Mouse (Mus musculus): Measurements from ENCODE around the gene Slc16a5. TPM values are rescaled to one million over a fixed set of nuclear protein-coding genes. Genes with fewer than 3 reads are reported as not detected.

Slc16a5 gene
- polyA plus RNA-seq, 1 experiment from 2014 or later = 1.9 TPM

- no peaks in the 10 kb centered on the region for H3K9me3 ChIP-seq
- peaks cover 17% of the 10 kb centered on the region for H3K4me1 ChIP-seq
- H3K9ac ChIP-seq = no peak overlapping the region
- 53% methylated on average over 4 of the region's 4 CpGs for WGBS
- H3K36me3 ChIP-seq = peaks cover 39% of the 10 kb centered on the region
- H3K27me3 ChIP-seq = no peaks in the 10 kb centered on the region
- ATAC-seq (ENCODE audit: borderline replicate concordance, extremely low read depth, low FRiP score, low TSS enrichment) = no peak
- no peak overlapping the region for H3K4me2 ChIP-seq
- H3K4me3 ChIP-seq = no peak overlapping the region
- H3K27ac ChIP-seq = no peak overlapping the region
These were observed 29.5 kb upstream of the Slc16a5 start for GRCm38 (mm10) chr11:115432814-115433213.

DNA sequence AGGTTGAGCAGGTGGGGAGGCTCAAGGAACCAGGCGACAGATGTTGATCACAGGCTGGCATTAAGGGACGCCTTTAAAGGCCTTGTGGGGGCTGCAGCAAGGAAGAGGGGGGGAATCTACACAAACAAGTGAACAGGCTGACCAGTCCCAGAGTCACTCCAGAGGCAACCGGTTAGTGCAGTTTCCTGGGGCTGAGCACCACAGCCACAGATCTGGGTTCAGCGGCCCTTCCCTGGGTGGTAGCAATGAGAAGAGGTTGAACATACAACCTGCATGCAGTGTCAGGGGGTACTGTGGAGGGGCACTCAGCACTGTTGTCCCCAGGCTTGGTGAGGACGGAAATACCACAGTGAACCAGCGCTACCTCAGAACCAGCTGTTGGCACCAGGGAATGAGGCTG lies 28.9 kb upstream of the Slc16a5 start:
- H3K4me2 ChIP-seq = no peak overlapping the region
- ATAC-seq (ENCODE audit: borderline replicate concordance, extremely low read depth, low FRiP score, low TSS enrichment) = no peak
- 56% methylated on average over 6 of the region's 6 CpGs for WGBS

GRCm38 (mm10) chr11:115435596-115436337 lies 26.5 kb upstream of the Slc16a5 start:
- Histone ChIP-seq H3K9me3 (no peaks in the 10 kb centered on the region), H3K36me3 (peaks cover 16% of the 10 kb centered on the region), H3K27me3 (no peaks in the 10 kb centered on the region), H3K27ac (no peak overlapping the region), H3K4me3 (peak overlapping the region; percentile 32), H3K4me1 (peaks cover 14% of the 10 kb centered on the region), H3K4me2 (peak overlapping the region; percentile 63), H3K9ac (peak overlapping the region; percentile 27)
- no peak for ATAC-seq (ENCODE audit: borderline replicate concordance, extremely low read depth, low FRiP score, low TSS enrichment)
- WGBS = 2% methylated on average over 31 of the region's 31 CpGs

More for the DNA sequence above, 28.9 kb upstream of the Slc16a5 start:
- peaks cover 39% of the 10 kb centered on the region for H3K36me3 ChIP-seq
- no peak overlapping the region for H3K27ac ChIP-seq
- H3K4me1 ChIP-seq = peaks cover 14% of the 10 kb centered on the region
- H3K4me3 ChIP-seq = no peak overlapping the region
- H3K9me3 ChIP-seq = no peaks in the 10 kb centered on the region
- no peak overlapping the region for H3K9ac ChIP-seq
- H3K27me3 ChIP-seq = no peaks in the 10 kb centered on the region

DNA sequence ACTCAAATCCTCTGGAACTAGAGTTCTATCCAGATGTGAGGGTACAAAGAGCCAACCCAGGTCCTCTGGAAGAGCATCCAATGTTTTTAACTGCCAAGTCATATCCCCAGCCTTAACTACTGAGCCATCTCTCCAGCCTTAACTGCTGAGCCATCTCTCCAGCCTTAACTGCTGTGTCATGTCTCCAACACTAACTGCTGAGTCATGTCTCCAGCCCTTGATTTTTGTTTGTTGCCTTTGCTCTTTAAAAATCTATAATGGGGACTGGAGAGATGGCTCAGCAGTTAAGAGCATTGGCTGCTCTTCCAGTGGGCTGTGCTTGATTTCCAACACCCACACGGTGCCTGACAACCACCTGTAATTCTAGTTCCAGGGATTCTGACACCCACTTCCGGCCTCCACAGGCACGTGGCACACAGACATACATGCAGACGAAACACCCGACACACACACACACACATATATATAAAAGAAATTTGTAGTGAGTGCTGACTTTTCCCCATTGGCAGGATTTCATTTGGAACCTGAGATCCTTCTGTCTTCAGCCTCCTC lies 24.6 kb upstream of the Slc16a5 start:
- H3K4me2 ChIP-seq = no peak overlapping the region
- H3K4me3 ChIP-seq = no peak overlapping the region
- H3K9me3 ChIP-seq = no peaks in the 10 kb centered on the region
- no peak for ATAC-seq (ENCODE audit: borderline replicate concordance, extremely low read depth, low FRiP score, low TSS enrichment)
- peaks cover 14% of the 10 kb centered on the region for H3K4me1 ChIP-seq
- H3K9ac ChIP-seq = no peak overlapping the region
- 61% methylated on average over 5 of the region's 5 CpGs for WGBS
- no peak overlapping the region for H3K27ac ChIP-seq
- no peaks in the 10 kb centered on the region for H3K36me3 ChIP-seq
- no peaks in the 10 kb centered on the region for H3K27me3 ChIP-seq

DNA sequence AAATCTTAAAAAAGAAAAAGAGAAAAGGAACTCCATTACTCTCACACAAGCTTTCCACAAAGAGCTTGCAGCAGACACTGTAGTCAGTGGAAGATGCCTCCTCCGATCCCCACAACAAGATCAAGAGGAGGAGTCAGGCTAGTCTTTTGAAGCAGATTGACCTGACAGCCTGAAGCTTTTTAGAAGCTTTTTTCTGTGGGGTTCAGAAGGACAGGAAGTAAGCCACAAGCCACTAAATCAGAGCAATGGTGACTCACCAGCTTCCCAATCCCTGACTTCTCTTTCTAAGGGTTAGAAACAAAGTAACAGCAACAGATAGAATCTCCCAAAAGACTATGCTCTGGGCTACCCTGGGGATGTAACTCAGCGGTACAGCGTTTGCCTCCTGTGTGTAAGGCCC lies 22.9 kb upstream of the Slc16a5 start:
- Histone ChIP-seq H3K4me3 (no peak overlapping the region), H3K9me3 (no peaks in the 10 kb centered on the region), H3K27ac (no peak overlapping the region), H3K27me3 (no peaks in the 10 kb centered on the region), H3K9ac (no peak overlapping the region), H3K36me3 (no peaks in the 10 kb centered on the region), H3K4me2 (no peak overlapping the region), H3K4me1 (peaks cover 14% of the 10 kb centered on the region)
- ATAC-seq (ENCODE audit: borderline replicate concordance, extremely low read depth, low FRiP score, low TSS enrichment) = no peak
- 85% methylated on average over 3 of the region's 3 CpGs for WGBS

DNA sequence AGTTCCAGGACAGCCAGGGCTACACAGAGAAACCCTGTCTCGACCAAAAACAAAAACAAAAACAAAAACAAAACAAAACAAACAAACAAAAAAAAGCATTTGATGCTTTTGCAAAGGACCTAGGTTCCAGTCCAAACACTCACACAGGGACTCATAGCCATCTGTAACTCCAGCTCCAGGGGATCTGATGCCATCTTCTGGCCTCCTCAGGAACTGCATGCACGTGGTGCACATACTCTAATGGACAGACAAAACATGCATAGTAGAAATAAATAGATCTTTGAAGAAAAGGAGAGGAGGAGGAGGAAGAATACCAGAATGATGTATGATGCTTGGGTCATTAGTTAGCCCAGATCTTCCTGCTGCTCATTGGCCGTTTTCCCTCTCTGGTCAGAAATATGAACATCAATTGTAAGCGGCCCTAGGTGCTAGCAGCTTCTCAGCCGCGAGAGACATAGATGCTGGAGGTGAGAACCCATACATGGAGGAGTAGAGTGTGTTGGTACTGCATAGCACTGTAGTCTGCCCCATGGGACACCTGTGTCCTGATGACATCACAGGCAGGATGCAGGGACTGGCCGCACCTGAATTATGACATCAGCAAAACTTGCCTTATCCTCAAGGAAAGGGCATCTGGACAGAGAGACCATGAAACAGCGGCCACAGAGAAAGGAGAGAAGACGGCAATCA lies 22.2 kb upstream of the Slc16a5 start, which contains the start of gene Trim80:
Gene Trim80, plus strand, starts transcription at position 640 of the 690 bp plus-strand sequence.
- peaks cover 14% of the 10 kb centered on the region for H3K4me1 ChIP-seq
- no peak within 1 kb of the TSS for H3K4me3 ChIP-seq
- 92% methylated on average over 9 of the region's 9 CpGs for WGBS
- no peaks in the 10 kb centered on the region for H3K36me3 ChIP-seq
- ATAC-seq (ENCODE audit: borderline replicate concordance, extremely low read depth, low FRiP score, low TSS enrichment) = no peak
- no peak within 1 kb of the TSS for H3K4me2 ChIP-seq
- H3K9ac ChIP-seq = no peak within 1 kb of the TSS
- H3K27me3 ChIP-seq = no peaks in the 10 kb centered on the region
- H3K27ac ChIP-seq = no peak within 1 kb of the TSS
- no peaks in the 10 kb centered on the region for H3K9me3 ChIP-seq

- 34% methylated on average over 15 of the region's 15 CpGs for WGBS
- Histone ChIP-seq H3K36me3 (no peaks in the 10 kb centered on the region), H3K27ac (no peak overlapping the region), H3K4me2 (no peak overlapping the region), H3K27me3 (0 out of 2 replicates have a peak, but pooled peaks cover 3% of the 10 kb centered on the region), H3K9ac (no peak overlapping the region), H3K4me3 (no peak overlapping the region), H3K4me1 (peaks cover 2% of the 10 kb centered on the region), H3K9me3 (no peaks in the 10 kb centered on the region)
- ATAC-seq (ENCODE audit: borderline replicate concordance, extremely low read depth, low FRiP score, low TSS enrichment) = no peak
These were observed 20.9 kb upstream of the Slc16a5 start for GRCm38 (mm10) chr11:115441417-115441816.

- WGBS = 23% methylated on average over 3 of the region's 3 CpGs
These were observed 15.4 kb upstream of the Slc16a5 start for GRCm38 (mm10) chr11:115446906-115447305.

DNA sequence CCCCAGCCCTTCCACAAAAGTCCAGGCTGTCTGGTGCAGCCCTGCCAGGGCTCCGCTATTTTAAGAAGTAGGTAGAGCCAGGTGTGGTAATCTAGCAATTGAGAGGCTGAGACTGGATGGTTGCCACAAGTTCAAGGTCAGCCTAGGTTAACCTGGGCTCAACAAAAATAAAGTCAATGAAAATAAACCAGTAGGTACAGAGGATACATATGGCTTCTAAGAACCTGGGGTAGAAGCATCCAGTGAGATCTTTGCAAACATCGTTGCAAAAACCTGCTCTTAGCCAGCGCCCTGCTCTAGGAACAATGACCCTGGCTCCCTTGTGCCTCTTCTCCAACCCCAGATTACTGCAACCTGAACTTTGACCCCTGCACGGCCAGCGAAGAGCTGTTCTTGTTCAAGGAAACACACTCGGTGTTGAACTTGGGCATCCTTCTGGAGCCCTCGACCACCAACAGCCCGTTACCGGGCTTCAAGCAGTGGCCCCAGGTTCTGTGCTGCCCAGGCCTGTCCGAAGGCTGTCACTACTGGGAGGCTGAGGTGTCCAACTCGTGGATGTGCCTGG lies 14.9 kb upstream of the Slc16a5 start:
- Histone ChIP-seq H3K9ac (no peak overlapping the region), H3K36me3 (no peaks in the 10 kb centered on the region), H3K4me2 (no peak overlapping the region), H3K27me3 (0 out of 2 replicates have a peak, but pooled peaks cover 3% of the 10 kb centered on the region), H3K27ac (no peak overlapping the region), H3K4me3 (no peak overlapping the region), H3K9me3 (no peaks in the 10 kb centered on the region), H3K4me1 (peaks cover 6% of the 10 kb centered on the region; the same call in 1 of the 2 replicates)
- ATAC-seq (ENCODE audit: borderline replicate concordance, extremely low read depth, low FRiP score, low TSS enrichment) = no peak
- 76% methylated on average over 11 of the region's 11 CpGs for WGBS

More at GRCm38 (mm10) chr11:115446906-115447305, 15.4 kb upstream of the Slc16a5 start:
- H3K4me1 ChIP-seq = peaks cover 6% of the 10 kb centered on the region; the same call in 1 of the 2 replicates
- H3K4me3 ChIP-seq = no peak overlapping the region
- no peaks in the 10 kb centered on the region for H3K9me3 ChIP-seq
- 0 out of 2 replicates have a peak, but pooled peaks cover 3% of the 10 kb centered on the region for H3K27me3 ChIP-seq
- no peak for ATAC-seq (ENCODE audit: borderline replicate concordance, extremely low read depth, low FRiP score, low TSS enrichment)
- H3K9ac ChIP-seq = no peak overlapping the region
- no peak overlapping the region for H3K4me2 ChIP-seq
- no peak overlapping the region for H3K27ac ChIP-seq
- H3K36me3 ChIP-seq = no peaks in the 10 kb centered on the region

DNA sequence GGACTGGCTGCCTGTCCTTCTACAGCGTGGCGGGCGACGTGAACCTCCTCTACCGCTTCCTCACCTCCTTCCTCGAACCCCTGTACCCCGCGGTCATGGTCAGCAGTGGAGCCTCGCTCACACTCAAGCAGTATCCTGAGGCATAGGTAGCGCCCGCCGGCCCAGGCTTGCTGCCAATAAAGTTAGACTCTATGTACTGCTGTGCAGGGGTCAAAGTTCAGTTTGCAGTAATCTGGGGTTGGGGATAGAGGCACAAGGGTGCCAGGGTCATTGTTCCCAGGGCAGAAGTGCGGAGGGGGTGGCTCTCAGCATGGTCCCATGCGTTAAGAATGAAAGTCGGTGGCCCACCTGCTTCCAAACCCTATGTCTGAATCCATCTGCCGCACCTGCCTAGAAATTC lies 14.2 kb upstream of the Slc16a5 start:
- H3K27ac ChIP-seq = no peak overlapping the region
- 91% methylated on average over 16 of the region's 16 CpGs for WGBS

GRCm38 (mm10) chr11:115448998-115449397 lies 13.3 kb upstream of the Slc16a5 start:
- no peak for ATAC-seq (ENCODE audit: borderline replicate concordance, extremely low read depth, low FRiP score, low TSS enrichment)
- H3K4me2 ChIP-seq = no peak overlapping the region
- no peaks in the 10 kb centered on the region for H3K36me3 ChIP-seq
- H3K27ac ChIP-seq = no peak overlapping the region
- no peaks in the 10 kb centered on the region for H3K9me3 ChIP-seq
- H3K4me3 ChIP-seq = no peak overlapping the region
- peaks cover 6% of the 10 kb centered on the region; the same call in 1 of the 2 replicates for H3K4me1 ChIP-seq
- 0 out of 2 replicates have a peak, but pooled peaks cover 3% of the 10 kb centered on the region for H3K27me3 ChIP-seq
- 48% methylated on average over 7 of the region's 7 CpGs for WGBS
- no peak overlapping the region for H3K9ac ChIP-seq

More for the DNA sequence above, 14.2 kb upstream of the Slc16a5 start:
- no peak overlapping the region for H3K4me2 ChIP-seq
- H3K9me3 ChIP-seq = no peaks in the 10 kb centered on the region
- no peaks in the 10 kb centered on the region for H3K36me3 ChIP-seq
- H3K4me1 ChIP-seq = peaks cover 6% of the 10 kb centered on the region; the same call in 1 of the 2 replicates
- no peak for ATAC-seq (ENCODE audit: borderline replicate concordance, extremely low read depth, low FRiP score, low TSS enrichment)
- no peak overlapping the region for H3K4me3 ChIP-seq
- 0 out of 2 replicates have a peak, but pooled peaks cover 3% of the 10 kb centered on the region for H3K27me3 ChIP-seq
- no peak overlapping the region for H3K9ac ChIP-seq
